Mouse (Mus musculus): ENCODE results near the gene Speer2.

Gene Speer2

DNA sequence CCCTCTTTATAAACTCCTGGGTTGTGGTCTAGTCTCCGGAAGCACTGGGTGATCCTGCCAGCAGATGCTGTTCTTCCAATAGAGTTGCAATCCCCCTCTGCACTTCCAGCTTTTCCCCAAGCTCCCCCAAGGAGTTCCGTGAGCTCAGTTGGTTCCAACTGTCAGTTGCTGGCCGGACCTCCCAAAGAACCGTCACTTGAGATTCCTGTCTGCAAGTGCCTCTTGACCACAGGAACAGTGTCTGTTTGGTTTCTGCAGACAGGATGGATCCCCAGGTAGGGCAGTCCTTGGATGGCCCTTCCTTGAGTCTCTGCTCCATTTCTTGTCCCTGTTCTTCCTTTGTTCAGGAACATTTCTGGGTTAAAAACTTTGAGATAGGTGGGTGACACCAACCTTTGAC, at the start of gene Speer2:
TSS of gene Speer2 (minus strand) at position 101 of the 400 bp plus-strand sequence.
- no peak for DNase-seq (ENCODE audit: low read depth)

GRCm38 (mm10) chr16:69904303-69904702, 40.8 kb upstream of the Speer2 start:
- no peak for DNase-seq (ENCODE audit: low read depth)

DNA sequence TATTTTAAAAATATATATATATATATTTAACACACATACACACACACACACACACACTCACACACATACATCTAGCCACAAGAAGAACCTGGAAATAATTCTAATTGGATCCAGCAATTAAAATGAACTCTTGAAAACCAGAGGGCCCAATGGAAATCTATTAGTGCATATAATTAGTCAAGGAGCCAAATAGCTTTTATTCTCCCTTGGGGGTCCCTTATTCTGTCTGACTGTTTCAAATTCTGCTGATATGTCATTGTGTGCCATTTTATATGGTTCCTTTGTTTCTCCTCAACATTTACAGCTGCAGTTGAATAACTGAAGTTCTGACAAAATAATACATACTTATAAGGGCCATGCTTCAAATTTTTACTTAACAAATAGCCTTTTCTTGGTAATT, 17.2 kb upstream of the Speer2 start:
- no peak for DNase-seq (ENCODE audit: low read depth)

GRCm38 (mm10) chr16:69836628-69837027, 26.9 kb downstream of the Speer2 start:
- DNase-seq (ENCODE audit: low read depth), result no peak

DNA sequence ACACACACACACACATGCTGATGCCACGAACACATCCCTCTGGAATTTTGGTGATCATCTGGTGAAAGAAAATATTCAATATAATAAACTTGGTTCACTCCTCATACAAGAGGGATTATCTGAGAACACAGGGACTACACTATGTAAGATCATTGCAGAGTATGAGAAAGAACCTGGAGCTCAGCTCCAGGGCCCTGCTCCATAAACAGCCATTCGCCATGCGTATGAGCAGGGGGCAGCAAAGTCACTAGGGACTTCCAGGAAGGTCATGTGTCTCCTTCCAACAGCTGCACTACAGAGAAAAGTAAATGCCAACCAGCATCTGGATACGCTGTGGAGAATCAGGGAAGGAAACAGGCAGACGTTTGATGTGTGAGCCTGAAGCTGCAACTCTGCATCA, 49.9 kb downstream of the Speer2 start:
- no peak for DNase-seq (ENCODE audit: low read depth)

Data from NIH3T3 (cell line).